Mouse (Mus musculus) limb, embryonic 14.5 days (tissue): ENCODE measurements at regions not wholly inside any gene's neighbourhood (a gene's known extent, or its start where the extent isn't known, plus 50 kb on each side); places are given as distances from the start of the nearest gene placed in this dataset.

ENCODE experiments used
- ATAC-seq: fragments of 200-750 bp; cut with Nextera tagmentation; 2 replicates; pipeline ENCODE4 v1.8.0; 2017; ENCODE audit warnings: low read depth, moderate number of reproducible peaks, moderate TSS enrichment; ENCODE audit not compliant: low FRiP score
- DNase-seq: peaks from one replicate; pipeline ENCODE4 v3.0.0-alpha.2; 2015; ENCODE audit warnings: low spot score
- H3K27ac ChIP-seq: fragments of 300-500 bp; sonication (generic); replicated peaks from 2 replicates; pipeline ENCODE4 v1.5.1; 2014; ENCODE audit warnings: low read depth, mild to moderate bottlenecking, low read length, moderate library complexity, mixed read lengths
- H3K27me3 ChIP-seq: fragments of 300-500 bp; sonication (generic); 2 replicates; pipeline ENCODE4 v1.6.1; 2014; ENCODE audit warnings: low read length, mixed read lengths; ENCODE audit not compliant: control insufficient read depth, insufficient read depth
- H3K36me3 ChIP-seq: fragments of 300-500 bp; sonication (generic); 2 replicates; pipeline ENCODE4 v1.6.1; 2014; ENCODE audit warnings: mild to moderate bottlenecking, low read length, moderate library complexity, mixed read lengths; ENCODE audit not compliant: control insufficient read depth, insufficient read depth
- H3K4me1 ChIP-seq: fragments of 300-500 bp; sonication (generic); 2 replicates; pipeline ENCODE4 v1.6.1; 2014; ENCODE audit warnings: antibody characterized with exemption, low read length, mixed read lengths; ENCODE audit not compliant: control insufficient read depth, insufficient read depth
- H3K4me2 ChIP-seq: fragments of 300-500 bp; sonication (generic); replicated peaks from 2 replicates; pipeline ENCODE4 v1.6.1; 2014; ENCODE audit warnings: low read depth, mild to moderate bottlenecking, low read length, moderate library complexity; ENCODE audit not compliant: severe bottlenecking
- H3K4me3 ChIP-seq: fragments of 300-500 bp; sonication (generic); replicated peaks from 2 replicates; pipeline ENCODE4 v1.5.1; 2014; ENCODE audit warnings: low read length
- H3K9ac ChIP-seq: fragments of 300-500 bp; sonication (generic); 2 replicates; pipeline ENCODE4 v1.6.1; 2014; ENCODE audit warnings: mild to moderate bottlenecking, low read depth, low read length, moderate library complexity; ENCODE audit not compliant: severe bottlenecking
- H3K9me3 ChIP-seq: fragments of 300-500 bp; sonication (generic); 2 replicates; pipeline ENCODE4 v1.6.1; 2016; ENCODE audit warnings: low read length; ENCODE audit not compliant: control insufficient read depth
- POLR2A ChIP-seq: fragments of 200-500 bp; IDR thresholded peaks from 2 replicates; pipeline ENCODE4 v1.8.0; 2012; ENCODE audit warnings: inconsistent platforms, mild to moderate bottlenecking, moderate library complexity, borderline replicate concordance; ENCODE audit not compliant: insufficient read depth, insufficient read length; ENCODE audit errors: extremely low read depth
- WGBS: fragments of 180-500 bp; shearing (Covaris S2); extraction: QIAGEN DNeasy Blood & Tissue Kit; methylation state at CpG from one replicate; pipeline ENCODE4 v1.1.7; 2014; 5-methylcytosine and 5-hydroxymethylcytosine counted together

GRCm38 (mm10) chr10:37079535-37079934 is 59.2 kb downstream of the Marcks start:
- no peak for ATAC-seq
- Histone ChIP-seq H3K4me2 (no peak overlapping the region), H3K27me3 (no peaks in the 10 kb centered on the region), H3K9ac (no peak overlapping the region), H3K4me3 (no peak overlapping the region), H3K36me3 (no peaks in the 10 kb centered on the region), H3K9me3 (no peaks in the 10 kb centered on the region), H3K4me1 (peaks cover 17% of the 10 kb centered on the region), H3K27ac (0 out of 2 replicates have a peak overlapping the region, but pooled peaks have one; percentile 54)
- DNase-seq, result peak; percentile 89
- TF ChIP-seq POLR2A, result no peak
- WGBS, result 53% methylated on average over 6 of the region's 6 CpGs

DNA sequence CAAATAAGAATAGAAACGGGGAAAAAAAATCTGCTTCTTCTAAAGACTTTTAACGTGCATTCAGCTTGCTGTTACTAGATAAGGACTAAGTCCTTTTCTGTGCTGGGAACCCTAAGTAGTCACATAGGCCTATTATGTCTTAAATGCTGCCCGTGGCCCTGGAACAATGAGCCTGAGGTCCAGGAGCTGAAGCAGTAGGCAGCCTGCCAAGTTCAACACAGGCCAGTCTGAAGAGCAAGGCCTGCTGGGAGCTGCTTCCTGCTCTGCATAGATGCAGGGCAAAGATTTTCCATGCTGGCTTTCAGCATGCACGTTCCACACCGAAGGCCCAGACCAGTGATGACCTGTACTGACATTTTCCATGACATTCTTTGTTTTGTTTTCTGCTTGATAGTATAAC is 60.3 kb downstream of the Marcks start:
- H3K4me2 ChIP-seq, result no peak overlapping the region
- no peaks in the 10 kb centered on the region for H3K27me3 ChIP-seq
- H3K27ac ChIP-seq, result peak overlapping the region; percentile 54; the same call in 1 of the 2 replicates
- no peak for TF ChIP-seq POLR2A
- no peak overlapping the region for H3K4me3 ChIP-seq
- DNase-seq (peak; percentile 65), ATAC-seq (peak; percentile 71)
- no peaks in the 10 kb centered on the region for H3K36me3 ChIP-seq
- peaks cover 17% of the 10 kb centered on the region for H3K4me1 ChIP-seq
- no peaks in the 10 kb centered on the region for H3K9me3 ChIP-seq
- H3K9ac ChIP-seq, result 0 out of 2 replicates have a peak overlapping the region, but pooled peaks have one; percentile 8
- 31% methylated on average over 5 of the region's 5 CpGs for WGBS

- no peaks in the 10 kb centered on the region for H3K9me3 ChIP-seq
- ATAC-seq, result no peak
- no peak for DNase-seq
- no peaks in the 10 kb centered on the region for H3K27me3 ChIP-seq
- peaks cover 17% of the 10 kb centered on the region for H3K4me1 ChIP-seq
- H3K9ac ChIP-seq, result no peak overlapping the region
- H3K4me2 ChIP-seq, result no peak overlapping the region
- 92% methylated on average over 2 of the region's 2 CpGs for WGBS
- H3K27ac ChIP-seq, result 0 out of 2 replicates have a peak overlapping the region, but pooled peaks have one; percentile 54
- H3K36me3 ChIP-seq, result no peaks in the 10 kb centered on the region
- no peak overlapping the region for H3K4me3 ChIP-seq
- no peak for TF ChIP-seq POLR2A
These were observed 61.0 kb downstream of the Marcks start for GRCm38 (mm10) chr10:37077741-37078140.

DNA sequence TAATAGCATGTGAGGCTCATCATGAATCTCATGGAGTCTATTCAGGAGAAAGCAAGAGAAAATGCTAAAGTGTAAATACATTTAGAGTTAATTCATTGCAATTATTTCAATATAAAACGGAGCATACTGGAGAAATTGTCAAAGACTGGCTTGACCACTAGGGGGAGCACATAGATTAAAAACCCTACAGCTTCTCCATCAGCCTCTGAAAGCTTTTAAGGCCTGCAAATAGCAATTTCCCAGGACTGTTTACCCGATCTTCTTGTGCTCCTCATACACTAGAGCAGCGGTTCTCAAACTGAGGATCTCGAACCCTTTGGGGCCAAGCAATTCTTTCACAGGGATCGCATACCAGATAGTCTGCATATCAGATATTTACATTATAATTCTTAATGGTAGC is 65.9 kb downstream of the Marcks start:
- Histone ChIP-seq H3K27me3 (no peaks in the 10 kb centered on the region), H3K4me1 (peaks cover 4% of the 10 kb centered on the region; the same call in 1 of the 2 replicates), H3K9ac (no peak overlapping the region), H3K9me3 (no peaks in the 10 kb centered on the region), H3K4me2 (no peak overlapping the region), H3K36me3 (no peaks in the 10 kb centered on the region), H3K4me3 (no peak overlapping the region), H3K27ac (no peak overlapping the region)
- no peak for TF ChIP-seq POLR2A
- 14% methylated on average over 5 of the region's 5 CpGs for WGBS
- DNase-seq, result peak; percentile 92
- ATAC-seq, result no peak

DNA sequence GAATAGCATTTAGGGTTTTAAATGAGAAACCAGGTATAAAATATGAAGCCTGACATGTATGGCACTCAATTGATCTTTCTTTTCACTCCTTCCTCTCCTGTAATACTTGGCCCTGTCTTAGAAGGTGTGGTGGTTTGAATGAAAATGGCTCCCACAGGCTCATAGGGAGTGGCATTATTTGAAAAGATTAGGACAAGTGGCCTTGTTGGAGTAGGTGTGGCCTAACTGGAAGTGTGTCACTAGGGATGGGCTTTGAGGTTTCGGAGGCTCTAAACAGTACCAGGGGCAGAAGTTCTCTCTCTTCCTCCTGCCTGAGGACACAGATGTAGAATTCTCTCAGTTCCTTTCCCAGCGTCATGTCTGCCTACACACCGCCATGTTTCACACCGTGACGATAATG is 66.7 kb downstream of the Marcks start:
- no peak for TF ChIP-seq POLR2A
- H3K27ac ChIP-seq, result no peak overlapping the region
- no peak overlapping the region for H3K4me2 ChIP-seq
- H3K27me3 ChIP-seq, result no peaks in the 10 kb centered on the region
- H3K36me3 ChIP-seq, result no peaks in the 10 kb centered on the region
- no peaks in the 10 kb centered on the region for H3K4me1 ChIP-seq
- DNase-seq (no peak), ATAC-seq (no peak)
- no peaks in the 10 kb centered on the region for H3K9me3 ChIP-seq
- no peak overlapping the region for H3K9ac ChIP-seq
- H3K4me3 ChIP-seq, result no peak overlapping the region
- 88% methylated on average over 5 of the region's 5 CpGs for WGBS

- Histone ChIP-seq H3K27ac (no peak overlapping the region), H3K9ac (no peak overlapping the region), H3K4me2 (no peak overlapping the region), H3K4me1 (no peaks in the 10 kb centered on the region), H3K27me3 (no peaks in the 10 kb centered on the region), H3K4me3 (no peak overlapping the region), H3K36me3 (no peaks in the 10 kb centered on the region), H3K9me3 (no peaks in the 10 kb centered on the region)
- no peak for DNase-seq
- no peak for TF ChIP-seq POLR2A
- 85% methylated on average over 2 of the region's 2 CpGs for WGBS
- ATAC-seq, result no peak
These were observed 67.3 kb downstream of the Marcks start for GRCm38 (mm10) chr10:37071420-37071819.
